Mouse (Mus musculus): ENCODE measurements at regions not wholly inside any gene's neighbourhood (a gene's known extent, or its start where the extent isn't known, plus 50 kb on each side); places are given as distances from the start of the nearest gene placed in this dataset.

DNA sequence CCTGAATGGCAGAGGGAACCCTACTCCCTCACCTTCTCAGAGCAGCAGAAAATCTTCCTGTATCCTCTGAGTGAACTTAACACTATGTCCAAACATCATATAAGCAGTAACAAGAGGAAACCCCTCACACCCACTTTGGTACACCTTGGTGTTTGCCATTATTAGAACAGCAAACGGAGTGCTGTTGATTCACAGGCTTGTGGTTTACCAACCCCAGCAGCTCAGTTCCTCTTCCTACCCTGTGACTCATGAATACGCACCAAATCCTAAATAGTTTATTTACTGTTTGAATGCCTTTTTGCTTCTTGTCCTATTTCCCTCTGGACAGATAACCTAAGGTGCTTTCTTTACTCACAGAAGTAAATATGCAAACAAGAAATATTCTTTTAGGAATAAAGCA lies 233.3 kb downstream of the Foxa2 start:
- in situ Hi-C loops (cut with MboI, MseI) = no loop called here

DNA sequence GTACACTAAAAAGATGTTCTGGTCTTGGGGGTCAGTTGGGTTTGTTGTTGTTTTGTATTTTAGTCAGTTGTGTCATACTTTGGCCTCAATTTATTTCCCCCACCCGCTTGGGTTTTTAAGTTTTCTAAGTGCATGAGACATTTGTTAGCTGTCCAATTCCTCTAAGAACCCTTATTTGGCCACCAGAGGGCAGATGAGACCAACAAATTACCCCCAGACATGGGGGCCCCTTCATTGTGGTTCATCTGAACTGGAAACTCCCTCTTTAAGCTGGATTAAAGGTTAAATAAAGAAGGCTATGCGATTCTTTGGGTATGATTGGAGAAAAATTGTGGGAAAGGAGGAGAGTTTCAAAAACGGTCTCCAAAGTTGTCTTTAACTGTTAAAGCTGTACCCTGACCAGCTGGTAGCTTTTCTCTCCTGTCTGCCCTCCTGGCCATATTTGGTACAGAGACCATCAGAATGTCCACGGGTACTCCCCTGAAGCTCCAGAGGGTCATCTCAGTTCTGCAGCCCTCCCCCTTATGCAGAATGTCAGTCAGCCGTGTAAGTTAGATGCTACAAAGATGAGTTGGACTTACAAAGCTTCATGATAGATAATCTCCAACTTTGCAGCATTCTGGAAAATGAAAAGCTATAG lies 238.6 kb downstream of the Foxa2 start:
- in situ Hi-C loops (cut with MboI, MseI) = no loop called here

DNA sequence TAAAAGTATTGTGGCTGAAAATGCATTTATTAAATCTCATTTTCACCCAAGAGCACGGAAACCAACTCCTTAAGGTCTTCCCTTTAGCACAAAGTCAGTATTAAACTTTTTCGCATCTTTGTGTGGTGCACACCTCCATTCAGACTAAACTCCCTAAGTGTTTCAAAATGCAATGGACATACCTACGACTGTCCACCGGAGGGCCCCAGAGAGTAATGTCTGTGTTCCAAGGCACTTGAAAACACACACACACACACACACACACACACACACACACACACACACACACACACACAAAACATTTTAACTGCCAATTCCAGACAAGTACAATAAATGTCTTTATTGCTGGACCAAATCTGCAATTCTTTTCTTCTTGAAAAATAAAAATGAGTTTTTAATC lies 243.7 kb downstream of the Foxa2 start:
- in situ Hi-C loops (cut with MboI, MseI) = no loop called here

DNA sequence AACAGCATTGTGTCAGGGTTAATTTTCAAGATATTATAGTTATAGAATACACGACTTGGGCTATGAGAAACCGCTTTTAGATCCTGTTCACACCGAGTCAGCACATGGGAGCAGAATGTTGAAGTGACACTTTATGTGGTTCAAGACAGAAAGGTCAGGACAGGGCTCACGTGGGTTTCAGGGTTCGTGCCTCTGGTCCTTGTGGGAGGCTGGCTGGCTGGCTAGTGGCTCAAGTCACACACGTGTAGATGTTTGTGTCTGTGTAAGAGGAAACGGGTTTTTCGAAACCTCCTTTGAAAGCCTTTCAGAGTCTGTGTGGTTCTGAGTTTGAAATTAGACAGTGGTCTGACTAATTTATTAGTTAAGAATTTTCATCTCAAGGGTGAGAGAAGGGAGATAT lies 255.3 kb downstream of the Foxa2 start:
- in situ Hi-C loops (cut with MboI, MseI) = no loop called here

DNA sequence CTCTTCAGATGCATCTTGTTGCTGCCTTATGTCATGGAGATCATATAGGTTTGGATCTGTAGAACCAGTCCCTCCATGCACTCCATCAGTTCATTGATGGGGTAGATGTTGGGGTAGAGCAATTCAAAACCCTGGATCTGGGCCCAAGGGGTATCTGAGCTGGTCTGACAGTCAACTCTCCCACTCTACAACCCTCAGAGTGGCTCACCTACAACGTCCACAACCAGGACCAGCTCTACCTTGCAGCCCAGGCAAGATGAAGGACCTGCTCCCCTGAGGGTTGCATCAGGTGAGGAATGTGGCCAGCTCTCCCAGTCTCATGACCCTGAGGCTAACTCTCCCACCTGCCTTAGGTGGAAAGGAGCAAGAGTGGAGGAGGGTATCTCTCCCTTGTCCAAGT lies 256.9 kb downstream of the Foxa2 start:
- in situ Hi-C loops (cut with MboI, MseI) = no loop called here

DNA sequence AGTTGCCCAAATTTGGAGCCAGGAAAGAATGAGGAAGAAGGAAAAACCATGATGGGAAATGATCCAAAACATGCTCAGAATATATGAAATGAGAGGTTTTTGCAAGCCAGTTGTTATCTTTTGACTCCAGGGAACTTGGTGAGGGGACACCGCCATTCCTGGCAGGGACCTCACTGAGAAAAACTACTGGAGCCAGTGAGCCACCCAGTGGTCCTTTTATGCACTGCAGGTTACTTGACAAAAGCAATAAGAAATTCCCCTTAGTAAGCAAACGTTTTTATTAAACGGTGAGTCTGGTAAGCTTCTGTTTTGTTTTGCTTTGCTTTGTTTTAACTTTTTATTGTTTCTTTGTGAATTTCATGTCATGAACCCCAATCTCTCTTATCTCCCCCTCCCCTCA lies 257.5 kb downstream of the Foxa2 start:
- in situ Hi-C loops (cut with MboI, MseI) = no loop called here

DNA sequence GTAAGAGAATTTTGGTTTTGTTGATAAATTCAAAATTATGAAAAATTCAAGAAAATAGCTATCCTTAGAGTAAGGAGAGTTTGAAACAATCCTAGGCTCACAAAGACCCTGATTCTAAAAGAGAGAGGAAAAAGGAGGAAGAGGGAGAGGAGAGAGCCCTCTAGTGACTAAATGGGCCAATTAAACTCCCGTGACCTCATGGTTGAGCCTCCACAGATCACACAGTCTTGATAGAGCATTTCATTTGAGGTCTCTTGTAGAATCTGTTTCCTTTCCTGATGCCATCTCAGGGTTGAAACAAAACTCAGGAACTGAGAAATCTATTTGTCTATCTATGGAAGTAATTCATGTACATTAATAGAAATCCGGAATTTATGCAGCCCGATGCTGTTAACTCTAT lies 258.8 kb downstream of the Foxa2 start:
- in situ Hi-C loops (cut with MboI, MseI) = no loop called here

DNA sequence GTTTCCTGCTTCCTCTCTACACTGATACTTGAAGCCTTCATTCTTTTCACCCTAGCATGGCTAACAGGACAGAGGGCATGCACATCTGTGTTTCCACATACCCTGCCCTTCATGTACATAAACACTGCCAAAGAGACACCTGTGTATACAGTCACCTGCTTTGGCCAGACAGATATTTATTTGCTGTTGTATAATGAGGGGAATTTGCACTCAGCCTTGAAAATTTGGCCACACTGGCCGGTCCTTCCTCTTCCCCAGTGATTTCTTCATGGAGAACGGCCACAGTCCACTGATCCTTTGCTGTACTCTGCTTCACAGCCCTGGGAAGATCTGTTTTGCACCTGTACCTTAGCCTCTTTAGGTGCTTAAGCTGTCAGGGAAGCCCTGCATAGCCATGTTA lies 264.3 kb downstream of the Foxa2 start:
- in situ Hi-C loops (cut with MboI, MseI) = no loop called here

DNA sequence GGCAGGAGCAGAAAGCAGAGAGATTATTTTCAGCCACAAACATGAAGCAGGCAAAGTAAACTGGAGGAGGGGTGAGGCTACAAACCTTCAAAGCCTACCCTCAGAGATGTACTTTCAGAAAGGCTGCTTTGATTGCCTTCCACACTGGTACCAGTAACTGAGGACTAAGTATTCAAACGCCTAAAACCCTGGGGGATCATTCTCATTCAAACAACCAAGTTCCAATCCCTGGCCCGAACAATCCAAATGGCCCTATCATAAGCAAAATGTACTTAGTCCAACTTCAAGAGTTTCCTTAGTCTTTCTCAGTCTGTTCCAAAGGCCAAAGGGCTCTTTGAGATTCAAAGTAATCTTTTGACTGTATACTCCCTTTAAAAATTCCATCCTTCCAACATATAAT lies 270.5 kb downstream of the Foxa2 start:
- in situ Hi-C loops (cut with MboI, MseI) = no loop called here

DNA sequence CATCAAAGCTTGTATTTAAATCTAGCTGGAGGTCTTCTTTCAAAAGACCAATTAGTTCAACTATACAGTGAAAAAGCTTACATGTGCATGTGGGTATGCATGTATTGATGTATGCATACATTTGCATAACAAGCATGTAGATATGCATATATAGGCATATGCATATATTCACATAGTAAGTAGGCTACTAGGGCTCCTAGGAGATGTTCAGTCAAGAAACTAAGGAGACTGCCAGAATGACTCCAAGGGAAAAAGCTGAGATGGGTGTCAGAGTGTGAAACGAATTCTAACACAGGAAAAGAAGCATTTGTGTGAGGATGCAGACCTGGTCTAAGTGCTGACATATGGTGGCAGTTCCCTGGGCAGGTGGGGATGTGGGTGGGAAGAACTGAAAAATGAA lies 274.2 kb downstream of the Foxa2 start:
- in situ Hi-C loops (cut with MboI, MseI) = no loop called here

DNA sequence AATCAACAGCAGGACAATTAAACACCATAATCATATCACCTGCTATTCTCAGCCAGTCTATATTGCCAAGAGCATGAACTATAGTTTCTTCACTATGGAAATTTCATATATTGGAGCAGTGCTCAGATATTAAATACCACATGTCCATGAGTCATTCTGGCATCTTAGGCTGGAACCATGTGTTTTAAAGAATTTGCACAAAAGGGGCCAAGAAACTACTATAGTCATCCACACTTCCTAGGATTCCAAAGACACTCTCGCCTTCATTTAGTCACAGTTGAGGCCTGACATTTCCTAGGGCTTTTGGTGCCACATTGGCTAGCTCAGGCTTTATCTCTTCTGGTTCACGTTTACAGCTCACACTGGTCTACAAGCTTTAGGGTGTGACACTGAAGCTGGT lies 293.7 kb downstream of the Foxa2 start:
- in situ Hi-C loops (cut with MboI, MseI) = no loop called here

DNA sequence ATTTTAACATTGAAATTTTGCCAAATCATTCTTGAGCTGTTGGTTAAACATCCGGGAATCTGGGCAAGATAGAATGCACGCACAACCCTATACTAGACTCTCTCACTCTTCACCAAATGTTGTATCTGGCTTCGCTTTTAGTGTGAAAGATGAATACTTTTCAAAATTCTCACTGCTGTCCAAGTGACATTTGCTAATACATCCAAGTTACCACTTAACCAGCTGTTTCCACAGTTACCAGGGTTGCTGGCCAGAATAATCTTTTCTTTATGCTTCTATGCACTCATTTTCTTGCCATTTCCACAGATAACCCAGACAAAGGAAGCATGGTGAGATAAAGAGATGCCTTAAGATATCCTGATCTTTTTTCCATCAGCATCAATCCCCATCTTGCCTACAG lies 294.9 kb downstream of the Foxa2 start:
- in situ Hi-C loops (cut with MboI, MseI) = no loop called here

DNA sequence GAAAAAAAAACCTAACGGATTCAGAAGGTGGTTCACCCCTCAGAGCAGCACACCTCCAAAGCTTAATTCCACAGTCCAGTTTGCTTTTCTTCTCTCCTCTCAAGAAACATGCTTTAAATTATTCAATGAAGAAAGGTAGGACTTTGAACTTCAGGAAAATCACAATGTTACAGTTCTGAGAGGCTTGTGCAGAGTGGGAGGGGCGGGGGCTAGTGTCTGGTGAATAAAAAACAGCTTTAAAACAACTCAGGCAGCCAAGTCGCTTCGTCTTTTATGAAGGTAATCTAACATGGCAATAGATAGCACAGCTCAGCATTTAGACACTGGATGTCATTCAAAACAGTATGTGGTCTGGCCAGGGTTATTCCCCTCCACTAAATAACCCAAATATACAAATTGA lies 298.8 kb downstream of the Foxa2 start:
- in situ Hi-C loops (cut with MboI, MseI) = no loop called here

DNA sequence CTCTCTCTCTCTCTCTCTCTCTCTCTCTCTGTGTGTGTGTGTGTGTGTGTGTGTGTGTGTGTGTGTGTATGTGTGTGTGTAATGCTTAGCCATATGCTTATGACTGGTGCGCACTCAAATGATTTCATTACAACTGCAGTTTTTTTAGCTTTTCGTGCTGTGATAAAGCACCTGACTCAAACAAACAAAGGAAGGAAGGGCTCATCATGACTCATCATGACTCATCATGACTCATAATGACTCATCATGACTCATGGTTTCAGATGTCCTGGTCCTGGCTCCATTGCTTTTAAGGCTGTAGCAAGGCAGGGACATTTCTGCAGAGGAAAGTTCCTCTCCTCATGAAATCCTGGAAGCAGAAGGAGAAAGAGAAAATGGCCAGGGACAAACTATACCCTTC lies 302.9 kb downstream of the Foxa2 start:
- in situ Hi-C loops (cut with MboI, MseI) = no loop called here

DNA sequence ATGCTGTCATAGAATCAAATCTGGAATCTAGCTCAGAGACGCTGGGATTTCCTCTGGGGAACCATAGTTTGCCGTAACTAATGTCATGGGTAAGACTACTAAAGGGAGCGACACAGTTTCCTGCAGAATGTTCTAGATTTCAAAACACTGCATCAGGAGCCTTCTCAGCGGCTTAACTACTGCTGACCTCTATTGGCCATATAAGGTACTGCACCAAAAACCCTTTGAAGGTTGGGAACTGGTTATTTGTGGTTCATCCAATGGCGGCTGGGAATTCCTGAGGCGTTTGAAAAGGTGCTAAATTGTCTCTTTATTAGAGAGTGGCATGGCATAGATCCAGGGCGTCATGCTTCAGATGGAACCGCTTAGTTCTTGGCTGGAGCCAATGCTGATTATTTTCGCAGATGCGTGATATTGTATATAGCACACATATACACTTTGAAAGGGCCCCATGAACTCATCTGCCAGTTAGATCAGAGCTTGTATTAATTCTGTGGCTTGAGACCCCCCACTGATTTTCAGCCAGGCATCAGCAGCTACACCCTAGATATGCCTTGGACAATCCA lies 308.4 kb downstream of the Foxa2 start:
- in situ Hi-C loops (cut with MboI, MseI) = loop anchor here (10.0 kb wide), 1 partner anchor 354 kb away; no protein-coding TSS in a partner anchor

DNA sequence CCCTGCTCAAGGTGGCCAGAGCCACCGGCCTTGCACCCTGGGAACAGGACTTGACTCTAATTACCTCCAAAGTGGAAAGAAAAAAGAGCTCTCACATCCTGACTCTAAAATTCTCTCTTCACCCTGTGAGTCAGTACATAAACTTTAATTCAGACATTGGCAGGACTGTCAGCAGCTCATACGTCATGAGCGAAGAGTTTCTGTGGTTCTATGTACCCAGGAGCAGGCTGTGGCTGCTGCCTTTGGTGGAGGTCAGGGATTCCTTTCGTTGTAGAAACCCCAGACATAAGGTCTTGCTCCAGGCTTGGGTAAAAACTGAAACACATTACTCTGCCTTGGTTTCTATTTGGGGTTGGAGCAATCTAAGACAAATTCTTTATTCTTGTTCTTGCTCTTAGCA lies 319.4 kb downstream of the Foxa2 start:
- in situ Hi-C loops (cut with MboI, MseI) = no loop called here

DNA sequence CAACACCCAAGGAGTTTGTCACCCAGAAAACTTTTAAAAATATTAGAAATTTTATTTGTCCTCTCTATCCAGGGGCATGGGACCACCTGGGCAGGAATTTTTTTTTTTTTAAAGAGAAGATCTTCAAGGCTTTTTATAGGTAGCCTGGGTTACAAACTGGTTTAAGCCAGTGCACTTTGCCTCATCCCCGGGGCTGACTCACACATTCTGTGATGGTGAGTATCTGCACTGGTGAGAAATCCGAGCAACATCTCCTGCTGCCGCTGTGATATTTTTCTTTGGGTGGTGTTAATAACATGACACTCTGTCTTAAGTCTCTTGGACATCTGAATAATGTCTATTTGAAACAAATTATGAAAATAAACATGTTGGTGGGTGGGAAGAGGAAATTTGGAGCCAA lies 327.8 kb downstream of the Foxa2 start:
- in situ Hi-C loops (cut with MboI, MseI) = no loop called here

DNA sequence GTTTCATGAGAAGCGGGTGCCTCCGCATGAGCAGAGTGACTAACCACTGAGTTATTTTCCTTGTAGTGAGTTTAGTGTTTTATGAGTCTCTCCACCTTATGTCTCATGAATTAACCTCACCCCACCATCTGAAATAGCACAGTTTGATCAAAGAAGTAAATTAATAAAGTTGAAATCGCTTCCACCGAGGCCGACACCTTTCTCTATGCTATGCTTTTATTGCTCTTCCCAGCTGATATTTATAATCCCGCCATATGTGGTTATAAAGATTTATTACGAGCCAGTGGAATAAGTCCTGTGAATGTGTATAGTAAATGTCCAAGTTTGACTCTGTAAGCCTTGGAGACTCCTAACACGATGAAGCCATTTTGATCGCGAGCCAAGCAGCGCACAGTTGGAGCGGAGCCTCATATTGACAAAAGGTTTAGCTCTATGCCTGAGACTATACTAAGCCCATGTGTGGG lies 329.3 kb downstream of the Foxa2 start:
- in situ Hi-C loops (cut with MboI, MseI) = no loop called here

DNA sequence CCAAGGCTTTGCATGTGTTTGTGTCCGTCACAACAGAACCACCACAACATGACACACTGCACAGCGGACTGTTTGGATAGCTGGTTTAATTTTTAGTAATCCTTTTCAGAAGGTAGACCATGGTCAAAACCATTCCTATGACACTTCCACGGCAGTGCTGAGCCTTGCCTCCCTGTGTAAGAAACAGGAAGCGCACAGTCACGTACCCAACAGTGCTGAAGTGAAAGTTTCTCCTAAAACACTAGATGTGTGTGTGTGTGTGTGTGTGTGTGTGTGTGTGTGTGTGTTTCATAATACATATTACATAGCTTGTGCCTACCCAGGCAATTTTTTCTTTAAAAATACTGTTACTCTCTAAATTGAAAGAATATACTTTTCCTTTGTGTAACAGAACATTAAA lies 331.0 kb downstream of the Foxa2 start:
- in situ Hi-C loops (cut with MboI, MseI) = no loop called here

DNA sequence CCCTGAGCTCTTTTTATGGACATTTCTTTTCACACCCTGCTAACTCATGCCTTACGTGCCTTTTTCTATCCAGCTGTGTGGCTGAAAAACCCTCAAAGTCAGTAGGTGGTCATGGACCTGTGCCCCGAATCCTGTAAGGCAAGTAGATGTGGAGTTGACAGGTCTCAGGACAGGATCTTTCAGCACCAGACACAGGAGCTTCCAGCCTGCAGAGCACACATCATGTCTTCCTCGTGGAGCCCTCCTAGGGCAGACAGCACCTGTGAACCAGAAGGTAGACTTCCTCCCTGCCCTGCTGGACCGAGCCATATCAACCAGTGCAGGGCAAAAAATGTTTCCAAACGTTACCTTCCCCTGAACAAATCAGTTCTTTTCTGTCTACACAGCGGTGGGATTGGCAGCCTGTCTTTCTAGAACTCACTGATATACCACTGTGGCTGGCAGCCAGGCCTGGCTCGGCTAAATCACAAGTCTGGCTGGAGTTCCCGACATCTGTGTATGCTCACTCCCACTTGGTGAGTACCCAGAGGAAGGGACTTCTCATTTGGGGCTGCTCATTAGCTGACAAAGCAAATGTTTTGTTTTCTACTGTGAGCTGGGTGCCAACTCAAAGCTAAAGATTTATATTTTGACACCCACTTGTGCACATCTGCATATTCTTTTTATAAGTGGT lies 336.0 kb downstream of the Foxa2 start:
- in situ Hi-C loops (cut with MboI, MseI) = no loop called here

DNA sequence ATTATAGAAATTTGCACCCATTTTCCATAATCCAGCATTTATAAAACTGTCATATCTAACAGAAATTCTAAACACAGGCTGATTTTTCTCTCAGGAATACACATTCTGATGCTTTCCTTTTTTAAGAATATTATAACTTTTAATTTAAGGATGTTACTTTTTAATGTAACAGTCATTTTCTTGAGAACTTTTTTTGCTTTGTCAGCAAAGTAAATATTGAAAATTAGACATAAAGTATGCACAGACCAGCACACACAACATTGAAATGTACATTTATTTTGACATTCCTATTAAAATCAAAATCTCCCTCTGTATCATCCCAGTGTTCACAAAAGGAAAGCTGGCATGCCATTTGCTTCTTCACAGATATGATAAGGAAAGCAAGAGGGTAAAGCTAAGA lies 337.0 kb downstream of the Foxa2 start:
- in situ Hi-C loops (cut with MboI, MseI) = no loop called here

DNA sequence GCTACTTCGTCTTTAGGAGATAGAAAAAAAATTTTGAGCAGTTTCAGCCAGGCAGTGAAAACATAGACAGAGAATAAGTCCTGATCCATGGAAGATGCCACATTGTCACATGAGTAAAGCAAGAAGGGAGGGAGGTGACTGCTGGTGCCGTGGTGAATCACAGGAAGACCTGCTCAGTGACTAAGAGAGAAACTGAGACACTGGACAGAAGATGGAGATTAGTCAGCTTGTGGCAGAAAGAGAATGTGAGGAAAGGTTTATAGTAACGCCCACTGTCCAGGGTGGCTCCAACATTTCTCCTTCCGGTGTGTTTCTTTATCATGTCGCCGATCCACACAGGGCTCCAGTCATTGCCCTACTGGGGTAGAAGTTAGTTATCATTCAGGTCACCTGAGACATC lies 339.6 kb downstream of the Foxa2 start:
- in situ Hi-C loops (cut with MboI, MseI) = no loop called here

DNA sequence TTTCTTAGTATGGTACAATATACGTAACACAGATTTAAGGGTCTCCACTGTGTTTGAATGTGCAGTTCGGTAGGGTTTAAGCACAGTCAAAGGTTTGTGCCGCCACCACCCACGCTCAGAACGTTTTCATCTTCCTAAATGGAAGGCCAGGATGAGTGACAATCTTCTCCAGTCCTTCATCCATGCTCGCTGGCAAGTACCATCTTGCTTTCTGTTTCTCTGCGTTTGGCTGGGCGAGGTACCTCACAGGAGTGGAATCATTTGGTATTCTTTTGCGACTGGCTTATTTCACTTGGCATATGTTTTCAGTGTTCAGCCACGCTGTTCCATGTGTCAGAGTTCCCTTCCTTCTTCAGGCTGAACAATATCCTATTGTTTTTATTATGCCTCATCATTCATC lies 342.3 kb downstream of the Pax1 start:
- in situ Hi-C loops (cut with MboI, MseI) = no loop called here
